8 mouse cellular contexts compared by ENCODE assay signal in the genomic region with DNA sequence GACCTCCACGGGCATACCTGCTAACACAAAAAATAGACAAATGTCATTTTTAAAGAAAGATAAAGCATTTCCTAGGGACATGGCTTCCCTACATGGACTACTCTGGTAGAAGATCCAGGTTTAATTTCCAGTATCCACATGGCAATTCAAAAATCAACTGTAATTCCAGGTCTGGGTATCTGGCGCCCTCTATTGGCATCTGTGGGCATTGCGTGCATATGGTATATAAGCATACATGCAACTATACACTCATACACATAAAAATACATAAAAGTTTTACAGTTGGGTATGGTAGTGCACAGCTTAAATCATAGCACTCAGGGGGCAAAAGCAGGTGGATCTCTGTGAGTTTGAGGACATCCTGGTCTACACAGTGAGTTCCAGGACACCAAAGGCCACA. TPM values are rescaled to one million over a fixed set of nuclear protein-coding genes. Genes with fewer than 3 reads are reported as not detected.
DNase-seq lines count a peak whose midpoint lies in the region.

No protein-coding gene starts in this region.

- peak; percentile 26 to 61 for DNase-seq in cerebellum, adult 18-20 months
- no peak for DNase-seq in cerebellum, adult 9-11 months
- peak; percentile 50 for DNase-seq in left cerebral cortex, postnatal 4 days
- no peak for DNase-seq in left cerebral cortex, postnatal 36 days (ENCODE audit: low spot score in 2 of 2)
- peak; percentile 56 for DNase-seq in adrenal gland, postnatal 10 days
- DNase-seq in kidney, postnatal 10 days: peak; percentile 59
- DNase-seq in spleen, postnatal 10 days (ENCODE audit: low spot score in 2 of 2): peak; percentile 20 to 54
- DNase-seq in right cerebral cortex, postnatal 36 days (ENCODE audit: low spot score in 2 of 2): no peak

- intact Hi-C loops in left cerebral cortex, postnatal 4 days (cut with DNase I): no loop called here
- intact Hi-C loops in left cerebral cortex, postnatal 36 days (cut with DNase I): loop anchor here (5.0 kb wide), 1 partner anchor 37 kb away; no protein-coding TSS in a partner anchor

RNA-seq across cellular contexts. Expression of gene Izumo2, which starts 4.2 kb away (rescaled TPM):
- not detected for total RNA-seq in left cerebral cortex, postnatal 4 days (2021)
- not detected for total RNA-seq in left cerebral cortex, postnatal 36 days (2021)
- not detected for total RNA-seq in adrenal gland, postnatal 10 days (2021)

RNA-seq across cellular contexts. Expression of gene Myh14, which starts 33.7 kb away (rescaled TPM):
- 1 to 10 TPM; 3.0 to 5.7 TPM for total RNA-seq in left cerebral cortex, postnatal 4 days (2021)
- total RNA-seq in left cerebral cortex, postnatal 36 days (2021): 10 to 100 TPM; 17.7 to 20.6 TPM
- 1 to 10 TPM; 5.5 to 9.8 TPM for total RNA-seq in adrenal gland, postnatal 10 days (2021)

RNA-seq across cellular contexts. Expression of gene Vrk3, which starts 43.9 kb away (rescaled TPM):
- 10 to 100 TPM; 19.6 to 25.9 TPM for total RNA-seq in left cerebral cortex, postnatal 4 days (2021)
- total RNA-seq in left cerebral cortex, postnatal 36 days (2021): 10 to 100 TPM; 28.1 to 29.4 TPM
- 10 to 100 TPM; 34.3 to 40.2 TPM for total RNA-seq in adrenal gland, postnatal 10 days (2021)

RNA-seq across cellular contexts. Expression of gene Zfp473, which starts 46.5 kb away (rescaled TPM):
- under 1 TPM; 0.84 to 0.91 TPM for total RNA-seq in left cerebral cortex, postnatal 4 days (2021)
- total RNA-seq in left cerebral cortex, postnatal 36 days (2021): under 1 TPM; 0.32 to 0.36 TPM
- under 1 TPM; 0.33 to 0.45 TPM for total RNA-seq in adrenal gland, postnatal 10 days (2021)

Comparison
In these comparisons a context has a peak if more than half of its experiments do, and no peak if none do; other contexts are left out.
1. DNase-seq: peak in cerebellum, adult 18-20 months (2 of 2), left cerebral cortex, postnatal 4 days (single experiment), adrenal gland, postnatal 10 days (single experiment), kidney, postnatal 10 days (single experiment) and spleen, postnatal 10 days (2 of 2); none in cerebellum, adult 9-11 months (single experiment), left cerebral cortex, postnatal 36 days (0 of 2) and right cerebral cortex, postnatal 36 days (0 of 2).